Mouse (Mus musculus) embryo, embryonic 11.5 days (tissue): Measurements from ENCODE around the gene 1700028J19Rik.

Experiments used
- DNase-seq: peaks from one replicate; pipeline ENCODE4 v3.0.0-alpha.2; 2012; ENCODE audit warnings: low read depth, low spot score

1700028J19Rik gene

DNA sequence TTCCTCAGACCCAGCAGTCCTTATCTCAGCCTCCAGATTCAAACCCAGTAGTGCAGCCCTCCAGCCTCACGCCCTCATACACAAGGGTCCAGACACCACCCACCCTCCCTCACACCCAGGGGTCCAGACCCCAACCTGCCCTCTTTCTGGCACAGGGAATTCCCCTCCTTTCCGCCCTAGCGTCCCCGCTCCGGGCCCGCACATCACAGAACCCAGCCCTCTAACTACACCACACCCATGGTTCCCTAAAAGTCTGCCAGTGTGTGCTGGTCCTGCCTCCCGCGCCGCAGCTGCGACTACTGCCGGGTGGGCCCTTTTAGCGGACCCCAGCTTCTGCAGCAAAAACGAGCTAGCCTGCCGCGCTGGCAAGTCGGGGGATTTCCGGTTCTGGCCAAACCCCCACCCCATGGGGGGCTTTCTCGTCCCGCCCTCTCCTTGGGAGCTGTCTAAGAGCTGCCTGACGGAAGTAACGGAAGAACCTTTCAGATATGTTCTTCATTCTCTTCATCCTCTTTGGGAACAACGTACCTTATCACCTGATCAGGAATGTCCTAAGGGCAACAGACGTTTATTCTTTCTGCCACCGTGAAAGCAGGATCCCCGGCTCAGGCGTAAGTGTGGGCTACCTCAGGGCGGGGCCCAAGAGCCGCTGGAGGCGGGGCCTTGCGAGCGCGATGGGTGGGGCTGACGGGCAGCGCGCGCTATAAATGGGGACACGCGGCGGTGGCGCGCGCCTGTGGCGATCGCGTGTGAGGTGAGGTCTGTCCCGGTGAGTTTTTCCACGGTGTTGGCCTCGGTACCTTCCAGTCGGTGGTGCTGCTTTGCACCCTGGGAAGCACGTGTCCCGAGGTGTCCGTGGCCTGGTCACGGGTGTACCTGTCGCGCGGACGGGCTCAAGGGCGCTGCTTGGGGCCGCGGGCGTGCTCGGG lies at the start of gene 1700028J19Rik, which contains the start of gene 2410002F23Rik:
1700028J19Rik (minus strand) TSS at position 641 of the 929 bp plus-strand sequence.
2410002F23Rik (plus strand) TSS at position 668 of the 929 bp plus-strand sequence.
- DNase-seq: peak; percentile 82

DNA sequence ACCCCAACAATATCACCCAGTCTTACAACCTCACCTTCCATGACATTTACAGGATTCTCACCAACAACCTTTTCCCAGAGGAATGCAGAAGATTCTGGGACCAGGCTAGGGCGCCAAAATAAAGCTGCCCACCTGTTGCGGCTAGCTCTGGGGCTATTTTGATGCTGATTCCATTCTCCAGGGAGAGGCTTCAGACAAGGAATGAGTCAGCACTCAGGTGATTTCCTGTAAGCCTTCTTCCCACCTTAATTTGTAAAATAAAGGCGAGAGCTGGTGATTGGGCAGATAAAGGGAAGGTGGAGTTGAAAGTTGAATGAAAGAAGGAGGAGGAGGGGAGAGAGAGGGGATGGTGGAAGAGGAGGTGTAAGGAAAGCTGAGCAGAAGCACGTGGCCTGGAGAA lies 44.9 kb upstream of the 1700028J19Rik start:
- no peak for DNase-seq

DNA sequence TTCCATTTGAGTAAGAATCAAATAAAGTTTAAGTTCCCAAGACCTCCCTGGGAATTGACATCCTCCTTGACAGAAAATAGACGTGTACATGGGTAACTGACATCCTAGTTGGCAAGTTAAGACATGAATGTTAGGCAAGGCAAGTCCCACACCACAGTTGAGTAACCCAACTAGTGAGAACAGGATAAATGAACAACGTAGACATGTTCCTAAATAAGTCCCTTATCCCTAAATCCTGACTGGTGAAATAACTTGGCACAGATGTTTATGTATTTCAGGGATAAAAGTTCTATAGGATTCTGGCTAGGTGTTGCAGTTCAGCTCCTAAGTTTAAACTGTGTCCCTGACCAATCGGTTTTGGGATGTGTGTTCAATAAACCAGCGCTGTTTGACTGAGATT lies 44.5 kb upstream of the 1700028J19Rik start:
- DNase-seq: no peak

DNA sequence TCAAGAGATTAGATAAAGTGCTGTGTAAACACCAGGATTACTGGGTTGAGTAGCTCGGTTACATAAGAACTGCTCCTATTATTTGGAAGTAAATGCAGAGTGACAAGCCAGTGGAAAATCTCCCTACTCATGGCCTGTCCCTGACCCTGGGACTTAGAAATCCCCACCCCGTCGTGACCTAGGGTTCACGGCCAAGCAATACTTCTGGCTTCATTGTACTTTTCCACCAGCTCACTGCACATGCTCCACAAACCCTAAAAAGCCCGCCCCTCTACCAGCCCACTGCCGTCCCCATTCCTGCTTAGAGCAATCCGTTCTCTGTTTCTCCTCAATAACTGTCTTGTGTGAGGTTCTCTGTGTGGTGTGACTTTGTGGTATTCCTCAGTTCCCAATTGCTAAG lies 41.3 kb upstream of the 1700028J19Rik start:
- no peak for DNase-seq

DNA sequence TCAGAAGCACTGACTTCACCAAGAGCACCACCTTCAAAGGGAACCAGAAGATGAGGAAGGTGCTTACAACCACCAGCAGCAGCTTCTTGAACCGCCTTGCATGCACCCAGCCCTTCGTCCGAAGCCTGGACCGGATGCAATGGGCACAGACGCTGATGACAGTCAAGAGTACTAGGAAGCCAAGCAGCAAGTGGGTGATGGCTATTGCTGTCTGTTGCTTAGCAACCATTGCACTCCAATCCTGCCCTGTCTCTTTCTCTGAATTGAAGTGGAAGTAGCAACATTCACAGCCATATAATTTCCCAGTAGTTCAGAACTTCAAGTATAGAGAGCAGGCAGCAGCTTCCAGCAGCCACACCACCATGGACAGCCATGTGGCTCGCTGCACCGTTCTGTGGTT lies 35.1 kb upstream of the 1700028J19Rik start:
- DNase-seq: no peak

DNA sequence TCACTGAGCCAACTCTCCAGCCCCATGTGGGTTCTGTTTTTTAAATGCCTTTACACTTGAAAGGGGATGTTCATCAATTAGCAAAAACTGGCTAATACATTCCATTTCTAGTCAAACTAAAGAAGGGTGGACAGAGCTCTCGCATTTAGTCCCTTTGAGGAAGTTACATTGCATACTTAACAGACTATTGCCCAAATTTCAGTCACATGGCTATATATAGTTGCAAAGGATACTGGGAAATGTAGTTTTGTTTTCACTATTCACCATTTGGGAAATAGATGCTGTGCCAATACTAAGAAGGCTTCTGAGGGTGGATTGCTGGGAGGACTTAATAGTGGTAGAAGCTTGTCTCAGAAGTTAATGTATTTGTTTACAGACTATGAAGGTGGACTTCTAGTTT lies 34.5 kb upstream of the 1700028J19Rik start:
- DNase-seq: no peak

DNA sequence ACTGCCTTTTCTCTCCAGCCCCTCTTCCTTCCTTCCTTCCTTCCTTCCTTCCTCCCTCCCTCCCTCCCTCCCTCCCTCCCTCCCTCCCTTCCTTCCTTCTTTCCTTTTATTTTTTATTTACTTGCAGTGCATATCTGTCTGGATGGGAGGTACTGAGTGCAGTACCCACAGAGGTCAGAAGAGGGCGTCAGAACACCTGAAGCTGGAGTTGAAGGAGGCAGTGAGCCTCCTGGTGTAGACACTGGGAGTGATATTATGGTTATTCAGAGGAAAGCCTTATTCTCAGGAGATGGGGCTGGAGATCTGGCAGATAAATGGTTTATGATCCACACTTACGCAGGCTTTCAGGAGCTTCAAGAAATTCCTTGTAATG lies 30.7 kb upstream of the 1700028J19Rik start:
- DNase-seq: no peak

DNA sequence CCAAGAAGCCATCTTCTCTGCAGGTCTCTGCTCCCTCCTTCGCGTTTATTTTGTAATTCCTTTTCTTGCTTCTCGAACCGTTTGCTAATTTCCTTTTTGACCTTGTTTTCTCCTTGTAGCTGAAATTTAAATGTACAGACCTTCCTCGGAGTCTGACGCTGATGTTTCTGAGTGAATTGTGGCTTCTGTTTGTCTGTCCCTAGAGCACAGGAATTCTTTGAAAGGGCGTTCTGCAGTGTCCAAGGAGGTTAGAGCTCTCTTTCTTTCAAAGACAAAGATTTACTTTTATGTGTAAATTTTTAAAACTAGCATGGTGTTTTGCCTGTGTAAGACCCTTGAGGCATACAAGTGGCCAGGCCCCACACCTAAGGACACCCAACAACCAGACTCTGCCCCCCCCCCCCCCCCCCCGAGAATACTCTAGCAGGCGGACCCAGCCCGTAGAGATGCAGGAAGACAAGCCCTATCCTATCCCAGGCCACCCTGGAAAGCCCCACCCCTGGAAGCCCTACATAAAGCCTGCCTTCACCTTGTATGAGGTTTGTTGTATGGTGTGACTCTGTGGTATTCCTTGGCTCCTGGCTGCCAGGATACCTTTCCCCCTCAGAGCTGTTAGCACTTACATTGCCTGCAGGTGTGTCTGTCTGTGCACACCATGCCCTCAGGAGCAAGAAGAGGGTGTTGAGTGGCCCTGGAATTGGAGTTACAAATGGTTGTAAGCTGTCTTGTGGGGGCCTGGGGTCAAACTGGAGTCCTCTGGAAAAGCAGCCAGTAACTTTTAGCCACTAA lies 30.2 kb upstream of the 1700028J19Rik start:
- DNase-seq: no peak

DNA sequence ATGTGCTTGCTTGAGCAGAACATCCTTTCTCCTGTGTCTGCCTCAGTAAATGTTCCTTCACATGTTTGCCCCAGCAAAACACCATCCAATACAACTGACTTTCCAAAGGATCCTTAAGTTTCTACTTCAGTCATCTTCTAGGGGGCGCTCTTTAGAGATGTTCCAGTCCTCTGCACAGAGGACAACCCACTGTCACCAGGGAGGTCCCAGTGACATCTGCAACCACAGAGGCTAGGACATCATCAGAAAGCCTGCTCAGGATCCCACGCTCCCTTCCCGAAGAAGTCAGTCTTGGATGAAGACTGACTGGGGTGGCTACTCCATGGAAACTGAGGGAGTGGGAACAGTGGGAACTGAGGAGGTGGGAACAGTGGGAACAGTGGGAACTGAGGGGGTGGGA lies 29.1 kb upstream of the 1700028J19Rik start:
- no peak for DNase-seq

DNA sequence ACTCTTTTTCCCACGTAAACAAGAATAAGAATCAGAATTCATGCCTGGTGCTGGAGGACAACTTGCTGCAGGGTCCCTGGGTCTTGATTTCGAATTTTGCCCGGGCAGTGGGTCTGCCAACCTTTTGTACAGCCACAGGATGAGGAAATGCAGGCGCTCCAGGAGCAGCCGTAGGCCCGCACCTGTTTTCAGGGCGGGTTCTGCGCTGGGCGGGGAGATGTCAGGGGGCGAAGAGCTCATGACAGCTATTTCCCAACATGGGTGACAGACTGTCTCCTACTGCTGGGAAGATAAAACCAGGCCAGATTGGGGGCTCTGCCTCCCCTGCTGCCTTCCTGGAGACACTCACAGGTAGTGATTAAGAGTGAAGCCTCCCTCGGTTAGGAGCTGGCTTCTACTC lies 27.6 kb upstream of the 1700028J19Rik start:
- DNase-seq: no peak

DNA sequence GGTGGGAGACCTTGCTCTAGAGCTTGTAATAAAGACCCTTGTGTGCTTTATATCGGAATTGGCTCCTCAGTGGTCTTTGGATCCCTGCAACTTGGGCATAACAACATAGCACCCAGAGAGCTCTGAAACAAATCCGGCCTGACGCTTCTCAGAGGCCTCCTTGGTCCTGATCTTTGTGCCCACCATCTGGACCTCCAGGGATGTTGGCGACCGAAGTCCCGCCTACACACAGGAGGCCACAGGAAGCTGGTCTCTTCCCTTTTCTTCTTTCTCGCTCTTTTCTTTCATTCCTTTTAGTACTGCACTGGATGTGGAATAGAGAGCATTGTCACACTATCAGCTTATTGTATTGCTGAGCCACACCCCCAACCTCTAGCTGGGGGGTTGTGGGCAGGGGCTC lies 27.0 kb upstream of the 1700028J19Rik start:
- DNase-seq: no peak

DNA sequence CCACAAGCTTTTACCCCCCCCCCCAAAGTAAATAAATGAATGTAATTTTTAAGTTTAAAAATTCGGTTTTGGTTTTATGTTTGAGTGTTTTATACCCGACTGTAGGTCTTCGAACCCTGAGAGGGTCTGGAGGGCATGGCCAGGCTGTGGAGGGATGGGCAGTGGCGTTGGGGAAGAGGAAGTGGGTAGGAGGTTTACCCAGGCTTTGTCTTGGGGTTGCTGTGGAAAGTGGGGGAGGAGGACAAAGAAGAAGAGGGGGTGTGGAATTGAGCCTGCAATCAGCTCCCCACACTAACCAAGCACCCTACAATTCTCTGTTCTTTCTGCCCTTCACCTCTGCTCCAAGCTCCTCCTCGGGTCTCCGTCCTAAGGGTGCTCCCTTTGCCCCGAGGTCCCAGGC lies 26.1 kb upstream of the 1700028J19Rik start:
- no peak for DNase-seq

DNA sequence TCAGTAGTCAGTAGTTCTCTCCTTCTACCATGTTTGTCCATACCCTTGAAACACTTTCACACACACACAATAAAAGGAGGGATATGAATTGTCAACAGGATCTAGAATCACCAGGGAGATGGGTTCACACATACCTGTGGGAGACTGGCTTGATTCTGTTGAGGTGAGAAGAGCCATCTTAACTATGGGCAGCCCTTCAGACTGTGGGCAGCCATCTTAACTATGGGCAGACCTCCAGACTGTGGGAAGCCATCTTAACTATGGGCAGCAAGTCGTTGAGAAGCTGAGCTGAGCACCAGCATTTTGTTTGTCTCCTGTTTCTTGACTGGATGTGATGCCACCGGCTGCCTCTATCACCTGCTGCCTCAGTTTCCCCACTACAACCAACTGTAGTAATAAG lies 24.8 kb upstream of the 1700028J19Rik start:
- DNase-seq: no peak

DNA sequence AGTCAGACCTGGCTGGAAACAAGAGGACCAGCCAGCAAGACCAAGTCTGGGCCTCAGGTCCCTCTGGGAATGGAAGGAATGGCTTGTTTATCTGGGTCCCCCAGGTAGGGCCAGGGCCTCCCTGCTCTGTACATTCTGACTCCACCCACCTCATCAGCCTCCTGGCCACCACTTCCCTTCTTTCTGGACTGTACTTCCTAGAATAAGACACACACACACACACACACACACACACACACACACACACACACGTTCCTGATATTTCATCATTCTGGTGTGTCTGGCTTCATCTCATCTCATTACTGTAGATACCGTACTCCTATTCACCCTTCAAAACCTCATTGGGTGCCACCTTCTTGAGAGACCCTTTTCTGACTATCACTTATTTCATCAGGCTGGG lies 22.9 kb upstream of the 1700028J19Rik start:
- DNase-seq: no peak

DNA sequence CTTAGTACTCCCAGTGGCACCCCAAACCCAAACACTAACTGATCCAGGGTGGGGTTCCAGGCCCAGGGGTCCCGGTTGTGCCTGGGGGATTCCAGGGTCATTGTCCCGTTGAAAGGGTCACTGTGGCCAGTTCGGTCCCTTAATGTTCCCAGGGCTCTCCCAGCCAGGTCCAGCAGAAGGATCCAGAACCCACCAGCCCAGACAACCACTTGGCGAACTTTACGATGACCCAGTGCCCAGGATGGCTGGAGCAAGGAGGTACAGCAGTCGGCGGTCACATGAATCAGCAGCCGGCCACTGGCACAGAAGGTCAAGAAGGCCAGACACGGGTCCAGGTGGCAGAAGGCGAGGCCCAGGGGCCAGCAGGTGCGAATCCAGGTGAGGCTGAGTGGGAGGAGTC lies 21.6 kb upstream of the 1700028J19Rik start:
- no peak for DNase-seq

DNA sequence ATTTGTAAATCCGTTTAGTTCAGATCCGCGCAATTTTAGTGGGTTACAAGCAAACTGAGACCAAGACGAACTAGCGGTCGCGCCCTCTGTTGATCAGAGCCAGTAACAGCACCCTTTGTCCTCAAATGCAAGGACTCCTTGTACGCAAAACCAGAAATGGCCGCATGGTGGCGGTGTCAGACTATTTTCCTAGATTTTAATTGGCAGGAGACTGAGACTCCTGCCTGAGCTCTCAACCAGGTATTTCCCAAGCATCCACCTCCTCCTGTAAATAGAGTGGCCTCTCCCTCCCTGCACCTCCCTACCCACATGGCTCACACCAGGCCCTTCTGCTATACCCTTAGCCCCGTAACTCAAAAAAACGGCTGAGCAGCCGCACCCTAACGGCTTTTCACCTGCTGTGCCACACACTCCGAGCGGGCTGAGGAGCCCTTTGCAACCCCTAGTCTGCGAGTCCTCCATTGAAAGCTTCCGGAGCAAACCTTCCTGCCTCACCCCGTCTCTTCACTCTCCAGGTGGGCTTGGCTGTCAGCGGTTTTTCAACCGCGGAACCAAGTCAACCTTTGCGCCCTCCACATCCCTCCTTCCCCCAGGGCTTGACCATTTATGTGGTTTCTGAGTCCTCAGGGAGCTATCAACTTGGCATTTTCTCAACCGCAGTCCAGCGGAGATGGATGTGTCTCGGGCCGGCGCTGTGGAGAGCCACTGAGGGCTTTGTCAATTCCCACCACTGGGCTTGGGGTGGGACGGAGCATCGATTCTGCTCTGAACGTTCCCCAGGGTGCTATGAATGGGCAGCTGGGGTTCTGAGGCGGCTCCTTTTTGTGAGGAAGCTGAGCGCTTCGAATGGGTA lies 16.5 kb upstream of the 1700028J19Rik start:
- peak; percentile 92 for DNase-seq

DNA sequence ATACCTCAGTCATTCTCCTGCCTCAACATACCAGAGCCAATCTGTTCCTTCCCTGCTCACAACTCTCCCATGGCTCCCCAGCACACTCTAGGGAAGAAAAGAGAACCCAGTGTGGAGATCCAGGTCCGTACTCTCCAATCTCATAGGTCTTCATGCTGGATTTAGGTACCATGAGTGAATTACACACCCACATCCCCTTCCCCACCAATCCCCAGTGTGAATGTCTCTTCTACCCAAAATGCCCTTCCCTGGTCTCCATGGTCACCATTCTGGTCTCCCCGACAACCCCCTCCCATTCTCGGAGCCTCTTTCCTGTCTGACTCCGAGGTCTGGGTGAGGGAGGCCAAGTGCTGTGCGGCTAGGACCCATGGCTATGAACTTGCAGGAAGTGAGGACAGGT lies 14.7 kb upstream of the 1700028J19Rik start, which contains the start of gene Gm15517:
Gm15517 (plus strand) TSS at position 301 of the 400 bp plus-strand sequence.
- DNase-seq: no peak

DNA sequence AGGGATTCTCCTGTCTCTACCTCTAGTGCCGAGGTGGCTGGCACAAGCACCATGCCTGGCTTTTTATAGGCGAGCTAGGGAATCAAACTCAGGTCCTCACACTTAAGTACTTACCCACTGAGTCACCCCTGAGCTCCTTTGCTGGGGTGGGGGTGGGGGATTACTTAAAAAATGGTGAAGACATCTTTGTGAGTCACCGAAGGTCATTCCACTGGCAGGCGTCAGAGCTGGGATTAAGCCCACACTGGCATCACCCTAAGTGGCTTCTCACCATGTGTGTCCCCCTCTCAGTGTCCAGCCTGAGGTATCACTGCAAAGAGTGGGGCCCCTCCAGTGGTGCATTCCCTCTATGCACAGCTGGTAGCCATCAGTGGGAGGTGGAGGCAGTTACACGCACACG lies 13.9 kb upstream of the 1700028J19Rik start:
- DNase-seq: no peak

DNA sequence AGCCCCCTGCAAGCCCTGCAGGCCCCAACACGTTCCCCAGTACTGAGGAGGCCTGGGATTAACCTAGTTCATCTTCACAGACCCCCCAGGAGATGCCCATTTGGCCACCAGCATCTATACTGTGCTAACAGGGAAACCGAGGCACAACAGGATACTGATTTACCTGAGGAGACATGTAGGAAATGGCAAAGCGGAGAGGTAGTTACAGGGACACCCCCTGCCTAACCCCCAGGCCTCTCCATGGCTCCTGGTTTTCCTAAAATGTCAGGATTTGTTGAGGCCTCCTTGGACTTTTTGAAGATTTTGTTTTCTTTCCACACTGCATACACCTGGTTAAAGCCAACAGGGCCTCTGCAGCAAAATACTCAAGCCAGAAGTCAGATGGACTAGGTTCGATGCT lies 10.8 kb upstream of the 1700028J19Rik start, which contains the start of gene Acp4:
Acp4 (minus strand) TSS at position 101 of the 400 bp plus-strand sequence.
- no peak for DNase-seq

DNA sequence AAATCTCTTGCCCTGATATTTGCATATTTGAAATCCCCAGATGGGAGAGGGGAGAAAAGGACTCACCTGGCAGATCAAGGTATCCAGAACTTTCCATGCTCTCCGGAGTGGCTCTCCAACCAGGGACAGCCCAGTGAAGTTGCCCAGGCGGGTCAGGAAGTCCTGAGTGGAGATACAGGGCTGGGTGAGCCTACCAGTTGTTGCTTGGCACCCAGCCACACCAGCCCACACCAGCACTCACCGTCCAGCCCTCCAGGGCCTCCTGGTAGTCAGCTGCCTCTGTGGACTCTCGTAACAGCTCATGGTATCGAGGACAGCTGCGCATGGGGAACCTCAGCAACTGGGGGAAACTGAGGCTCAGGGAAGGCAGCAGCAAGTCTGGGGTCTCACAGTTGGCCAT lies 8.4 kb upstream of the 1700028J19Rik start:
- DNase-seq: no peak

DNA sequence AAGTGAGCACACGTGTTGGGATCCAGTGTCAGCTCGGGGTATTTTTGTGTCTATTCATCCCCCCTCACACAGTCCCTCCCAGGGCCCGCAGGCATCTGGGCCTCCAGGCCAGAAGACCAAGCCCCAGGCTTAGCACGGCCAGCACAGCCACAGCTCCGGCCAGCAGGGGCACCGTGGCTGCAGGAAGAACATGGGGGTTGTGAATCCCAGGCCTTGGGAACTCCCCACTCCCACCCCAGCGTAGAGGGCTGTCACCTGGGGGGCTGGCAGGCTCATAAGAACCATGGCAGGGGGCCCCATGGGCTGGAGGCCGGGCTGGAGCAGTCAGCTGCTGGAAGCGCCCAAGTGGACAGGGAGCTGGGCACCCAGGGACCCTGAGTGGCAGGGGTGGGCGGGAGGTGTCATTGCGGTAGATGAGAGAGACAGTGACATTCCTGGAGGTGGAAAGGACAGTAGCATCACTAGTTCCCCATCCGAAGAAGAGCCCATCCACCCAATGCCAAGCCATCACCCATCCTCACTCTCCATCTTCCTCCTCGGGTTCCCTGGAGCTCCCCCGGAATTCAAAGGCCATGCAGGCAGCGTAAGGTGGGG lies 6.6 kb upstream of the 1700028J19Rik start:
- no peak for DNase-seq
